Mouse (Mus musculus) hindbrain, embryonic 12.5 days (tissue): ENCODE measurements at regions not wholly inside any gene's neighbourhood (a gene's known extent, or its start where the extent isn't known, plus 50 kb on each side); places are given as distances from the start of the nearest gene placed in this dataset.
A peak's percentile ranks its signal among the peaks of the same experiment; 100 is the strongest.

Experiments
- ATAC-seq: fragments of 200-750 bp; cut with Nextera tagmentation; 2 replicates; pipeline ENCODE4 v1.8.0; 2017; ENCODE audit warnings: moderate TSS enrichment; ENCODE audit not compliant: low FRiP score
- H3K27ac ChIP-seq: fragments of 300-500 bp; sonication (generic); 2 replicates; pipeline ENCODE4 v1.5.1; 2016; ENCODE audit warnings: mild to moderate bottlenecking
- H3K27me3 ChIP-seq: fragments of 300-500 bp; sonication (generic); 2 replicates; pipeline ENCODE4 v1.6.1; 2016; ENCODE audit warnings: mild to moderate bottlenecking
- H3K36me3 ChIP-seq: fragments of 300-500 bp; sonication (generic); 2 replicates; pipeline ENCODE4 v1.6.1; 2016; ENCODE audit warnings: mild to moderate bottlenecking
- H3K4me1 ChIP-seq: fragments of 300-500 bp; sonication (generic); 2 replicates; pipeline ENCODE4 v1.6.1; 2016
- H3K4me2 ChIP-seq: fragments of 300-500 bp; sonication (generic); replicated peaks from 2 replicates; pipeline ENCODE4 v1.6.1; 2016; ENCODE audit warnings: mild to moderate bottlenecking
- H3K4me3 ChIP-seq: fragments of 300-500 bp; sonication (generic); 2 replicates; pipeline ENCODE4 v1.5.1; 2016; ENCODE audit warnings: mild to moderate bottlenecking
- H3K9ac ChIP-seq: fragments of 300-500 bp; sonication (generic); 2 replicates; pipeline ENCODE4 v1.6.1; 2016; ENCODE audit warnings: mild to moderate bottlenecking, moderate library complexity
- H3K9me3 ChIP-seq: fragments of 300-500 bp; sonication (generic); replicated peaks from 2 replicates; pipeline ENCODE4 v1.6.1; 2016; ENCODE audit warnings: mild to moderate bottlenecking
- WGBS: fragments of 180-500 bp; shearing (Covaris S2); methylation state at CpG from one replicate; pipeline ENCODE4 v1.1.7; 2016; 5-methylcytosine and 5-hydroxymethylcytosine counted together

DNA sequence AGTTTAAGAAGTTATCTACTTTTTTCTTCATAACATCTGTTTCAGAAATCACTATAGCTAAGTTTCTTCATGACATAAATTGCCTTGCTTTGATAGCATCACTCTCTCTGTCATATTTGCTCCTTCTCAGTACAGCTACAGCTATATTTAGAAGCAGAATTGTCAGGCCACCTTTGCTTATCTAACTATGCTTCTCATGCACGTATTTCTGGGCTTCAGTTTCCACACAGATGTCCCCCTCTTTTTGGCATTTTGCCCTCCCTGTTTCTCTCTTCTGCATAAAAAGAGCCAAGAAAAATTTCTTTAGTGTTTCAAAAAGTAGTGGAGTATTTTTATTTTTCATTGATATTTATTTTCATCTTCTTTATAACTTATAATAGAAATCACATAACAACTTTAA lies 560.9 kb upstream of the Sema6d start:
- H3K27me3 ChIP-seq: no peaks in the 10 kb centered on the region
- no peak overlapping the region for H3K4me2 ChIP-seq
- no peak for ATAC-seq
- no peak overlapping the region for H3K27ac ChIP-seq
- no peaks in the 10 kb centered on the region for H3K4me1 ChIP-seq
- no peak overlapping the region for H3K4me3 ChIP-seq
- H3K9ac ChIP-seq: no peak overlapping the region
- no peaks in the 10 kb centered on the region for H3K36me3 ChIP-seq
- H3K9me3 ChIP-seq: no peaks in the 10 kb centered on the region
- WGBS: 73% methylated on average over 1 of the region's 1 CpGs

DNA sequence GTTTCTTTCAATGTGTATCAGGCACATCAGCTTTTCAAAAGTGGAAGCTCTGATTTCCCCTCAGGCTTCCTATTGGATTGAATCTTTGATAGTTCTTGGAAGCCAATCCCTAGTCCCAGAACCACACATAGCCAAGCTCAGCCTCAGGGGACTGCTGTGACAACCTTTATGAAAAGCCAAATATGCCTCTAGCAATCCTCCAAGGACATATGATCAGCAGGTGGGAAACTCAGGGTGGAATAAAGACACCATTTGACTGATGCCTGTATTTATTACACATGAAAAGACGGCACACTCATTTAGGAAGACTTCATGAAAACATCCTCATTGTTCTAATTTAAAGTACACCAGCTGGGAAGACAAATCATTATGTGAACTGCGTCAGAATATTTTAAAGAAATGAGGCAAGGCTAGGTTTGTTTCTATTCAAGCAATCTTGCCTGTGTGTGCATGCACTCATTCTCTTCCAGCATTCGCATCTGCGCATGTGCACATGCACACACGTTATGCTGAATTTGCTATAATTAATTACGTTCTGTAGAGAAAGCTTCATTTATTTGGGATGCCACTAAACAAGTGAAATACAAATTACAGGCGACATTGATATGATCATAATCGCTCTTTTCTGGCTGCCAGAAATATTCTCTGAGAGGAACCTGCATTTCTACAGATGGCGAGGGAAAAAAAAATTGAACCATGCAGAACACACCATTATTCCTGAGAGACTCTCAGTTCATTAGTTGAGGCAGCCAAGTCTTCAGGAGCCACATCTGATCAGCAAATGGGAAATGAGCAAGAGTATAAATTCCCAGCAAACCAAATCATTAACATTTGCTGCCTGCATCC lies 556.6 kb upstream of the Sema6d start:
- Histone ChIP-seq H3K27ac (peak overlapping the region; percentile 36), H3K9ac (no peak overlapping the region), H3K36me3 (no peaks in the 10 kb centered on the region), H3K27me3 (no peaks in the 10 kb centered on the region), H3K4me3 (no peak overlapping the region), H3K4me2 (0 out of 2 replicates have a peak overlapping the region, but pooled peaks have one; percentile 7), H3K4me1 (no peaks in the 10 kb centered on the region), H3K9me3 (no peaks in the 10 kb centered on the region)
- ATAC-seq: peak; percentile 71
- 64% methylated on average over 9 of the region's 9 CpGs for WGBS

DNA sequence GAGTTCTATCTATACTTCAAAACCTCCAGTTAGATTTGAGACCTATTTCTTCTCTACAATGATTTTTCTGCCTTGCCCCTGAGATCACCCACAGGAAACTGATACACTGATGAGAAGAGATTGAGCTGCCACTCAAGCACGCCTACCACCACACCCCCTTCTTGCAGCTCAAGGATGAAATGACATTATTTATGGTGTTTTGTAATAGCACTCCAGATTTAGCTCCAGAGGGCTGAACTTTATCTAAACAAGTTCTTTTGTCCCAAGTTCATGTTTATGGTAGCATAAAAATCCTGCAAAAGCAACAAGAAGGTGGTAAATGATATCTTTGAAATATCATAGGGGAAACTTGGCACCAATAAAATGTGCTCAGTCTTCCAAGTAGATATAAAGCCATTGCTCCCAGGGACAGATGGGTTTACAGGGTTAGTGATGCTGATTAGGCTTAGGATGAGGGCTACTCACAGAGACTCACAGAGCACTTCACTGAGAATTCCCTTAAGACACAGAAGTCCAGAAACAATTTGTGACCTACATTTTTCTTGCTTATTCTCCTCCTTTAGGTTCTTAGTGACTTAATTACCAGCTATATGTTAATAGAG lies 538.4 kb upstream of the Sema6d start:
- ATAC-seq: no peak
- no peaks in the 10 kb centered on the region; the same call in 1 of the 2 replicates for H3K9me3 ChIP-seq
- H3K27ac ChIP-seq: no peak overlapping the region
- no peak overlapping the region for H3K9ac ChIP-seq
- 77% methylated on average over 1 of the region's 1 CpGs for WGBS
- H3K27me3 ChIP-seq: no peaks in the 10 kb centered on the region
- H3K36me3 ChIP-seq: no peaks in the 10 kb centered on the region
- no peak overlapping the region for H3K4me3 ChIP-seq
- no peak overlapping the region for H3K4me2 ChIP-seq
- H3K4me1 ChIP-seq: no peaks in the 10 kb centered on the region

DNA sequence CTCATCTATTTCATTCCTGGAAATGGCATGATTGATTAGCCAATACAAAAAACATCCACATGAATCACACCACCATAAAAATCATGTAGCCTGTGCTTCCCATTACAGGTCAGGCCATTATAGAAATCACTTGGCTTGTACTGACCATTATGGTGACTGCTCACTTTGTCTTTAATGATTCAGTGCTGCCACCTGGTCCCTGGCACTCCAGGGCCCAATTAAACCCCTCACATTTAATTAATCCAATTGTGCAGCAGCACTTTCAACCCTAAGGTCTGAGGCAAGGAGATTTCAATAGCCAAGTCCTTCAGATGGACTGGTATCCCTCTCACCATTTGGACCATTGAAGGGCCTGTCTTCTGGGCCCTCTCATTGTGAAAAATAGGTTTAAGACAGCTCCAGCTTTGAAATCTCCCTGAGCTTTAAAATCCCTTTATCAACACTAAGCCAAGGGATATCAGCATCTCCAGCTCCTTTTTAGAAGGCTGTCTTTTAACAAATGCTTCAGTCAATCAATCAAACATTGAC lies 531.6 kb upstream of the Sema6d start:
- Histone ChIP-seq H3K4me3 (no peak overlapping the region), H3K9ac (no peak overlapping the region), H3K27ac (no peak overlapping the region), H3K4me1 (no peaks in the 10 kb centered on the region), H3K27me3 (no peaks in the 10 kb centered on the region), H3K4me2 (no peak overlapping the region), H3K36me3 (no peaks in the 10 kb centered on the region), H3K9me3 (no peaks in the 10 kb centered on the region)
- no peak for ATAC-seq
